In the genomic region with DNA sequence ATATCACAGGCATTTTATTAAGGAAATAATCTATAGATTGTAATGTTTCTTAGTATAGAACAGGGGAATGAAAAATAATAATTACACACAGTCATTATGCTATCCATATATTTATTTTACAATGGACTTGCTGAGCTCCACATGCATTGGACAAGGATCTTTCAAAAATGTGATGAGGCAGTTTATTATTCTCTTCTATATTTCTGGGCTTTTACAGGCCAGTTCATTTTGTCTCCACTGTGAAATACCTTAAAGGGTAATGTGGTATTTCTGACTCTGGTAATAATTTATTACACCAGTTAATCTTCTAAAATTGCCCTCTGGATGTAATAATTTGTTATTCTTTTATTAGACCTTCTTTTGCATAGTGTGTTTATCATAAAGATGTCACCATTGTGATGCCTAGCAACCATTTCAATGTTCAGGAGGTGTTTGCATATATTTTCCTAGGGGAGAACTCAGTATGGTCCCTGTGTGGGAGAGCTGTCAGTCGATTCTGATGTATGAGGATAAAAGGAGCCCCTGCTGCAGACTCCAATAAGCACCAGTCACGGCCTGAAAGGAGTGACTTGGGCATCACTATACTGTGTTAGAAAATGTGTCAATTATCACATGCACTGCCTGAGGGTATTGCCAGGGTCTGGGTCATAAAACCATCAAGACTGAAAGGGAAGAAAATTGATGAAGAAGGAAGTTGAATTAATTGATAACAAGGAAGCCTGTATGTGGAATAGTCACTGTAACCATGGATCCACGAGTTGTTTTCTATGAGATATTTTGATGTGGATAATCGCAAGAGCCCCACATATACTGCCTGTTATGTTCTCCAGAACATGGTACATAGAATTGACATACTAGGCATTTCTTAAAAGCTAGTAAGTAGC, we compare ENCODE assay signal across 17 mouse cellular contexts.
A peak's percentile ranks its signal among the peaks of the same experiment; 100 is the strongest.
DNase-seq lines count a peak whose midpoint lies in the region; ATAC-seq and TF ChIP-seq lines count a peak whose summit lies in the region.
"Had no signal": no experiment of that assay in that cellular context is flagged by ENCODE, and none has a peak within 500 bp of the region (broad histone marks: within the 10 kb centered on the region; RNA-seq: fewer than 3 reads in every experiment).

No protein-coding gene starts in this region.

- peak; percentile 27 for DNase-seq in heart, adult 11 months
- DNase-seq in heart, postnatal 10 days, result no peak
- DNase-seq in forebrain, postnatal 0 days, result no peak
- DNase-seq in retina, embryonic 14.5 days (ENCODE audit: low spot score), result peak; percentile 19
- no peak for DNase-seq in layer of hippocampus, adult 2 months (ENCODE audit: low spot score in 2 of 2)
- DNase-seq in thymus, adult 2 months, result no peak
- DNase-seq: gastrocnemius, postnatal 14 days; kidney, adult 2 months; kidney, postnatal 36 days; lung, embryonic 14.5 days; thymus, postnatal 36 days had no signal

- H3K36me3 ChIP-seq in forebrain, postnatal 0 days (ENCODE audit: insufficient read depth), result no peaks in the 10 kb centered on the region
- H3K36me3 ChIP-seq in midbrain, embryonic 13.5 days, result no peaks in the 10 kb centered on the region
- H3K36me3 ChIP-seq in thymus, adult 2 months (ENCODE audit: control insufficient read depth, insufficient read depth, low read length), result no peaks in the 10 kb centered on the region
- H3K36me3 ChIP-seq: heart, embryonic 13.5 days had no signal

- no peak overlapping the region for H3K4me2 ChIP-seq in forebrain, postnatal 0 days (ENCODE audit: low read depth)
- H3K4me2 ChIP-seq in midbrain, embryonic 13.5 days (replicated peaks), result no peak overlapping the region
- H3K4me2 ChIP-seq: heart, embryonic 13.5 days; liver, embryonic 11.5 days; lung, embryonic 14.5 days had no signal

- no peak for TF ChIP-seq POLR2A in thymus, adult 2 months (IDR thresholded peaks at IDR 0.05; ENCODE audit: control insufficient read depth, extremely low read depth, insufficient read depth, low read length, poor library complexity)

- H3K27me3 ChIP-seq in forebrain, postnatal 0 days (ENCODE audit: insufficient read depth, low read length), result no peaks in the 10 kb centered on the region
- H3K27me3 ChIP-seq in midbrain, embryonic 13.5 days, result no peaks in the 10 kb centered on the region
- H3K27me3 ChIP-seq in thymus, adult 2 months (ENCODE audit: control insufficient read depth, insufficient read depth, low read length), result no peaks in the 10 kb centered on the region
- H3K27me3 ChIP-seq: heart, embryonic 13.5 days had no signal

- H3K4me3 ChIP-seq in forebrain, postnatal 0 days (ENCODE audit: low read depth, low read length), result no peak overlapping the region
- H3K4me3 ChIP-seq in midbrain, embryonic 13.5 days (replicated peaks), result no peak overlapping the region
- H3K4me3 ChIP-seq in layer of hippocampus, adult 2 months, result no peak overlapping the region
- no peak overlapping the region for H3K4me3 ChIP-seq in thymus, adult 2 months (ENCODE audit: control insufficient read depth, insufficient read depth, low read length)
- H3K4me3 ChIP-seq: heart, embryonic 13.5 days had no signal

- ATAC-seq in forebrain, postnatal 0 days, result peak; percentile 34; the same call in 1 of the 2 replicates
- ATAC-seq in midbrain, embryonic 13.5 days, result peak; percentile 99
- no peak for ATAC-seq in megakaryocyte-erythroid progenitor cell, adult 5-6 weeks (replicated peaks; ENCODE audit: low FRiP score, low TSS enrichment, poor library complexity, severe bottlenecking)
- ATAC-seq: activated CD4-positive, CD25-positive, alpha-beta regulatory T cell, adult 4 months had no signal

- no peaks in the 10 kb centered on the region for H3K4me1 ChIP-seq in forebrain, postnatal 0 days (ENCODE audit: insufficient read depth)
- peaks cover 8% of the 10 kb centered on the region for H3K4me1 ChIP-seq in midbrain, embryonic 13.5 days (replicated peaks)
- H3K4me1 ChIP-seq in thymus, adult 2 months (replicated peaks; ENCODE audit: control insufficient read depth, insufficient read depth, low read length), result no peaks in the 10 kb centered on the region
- H3K4me1 ChIP-seq: heart, embryonic 13.5 days had no signal

- WGBS in forebrain, postnatal 0 days, result 42% methylated on average over 4 of the region's 4 CpGs
- WGBS in midbrain, embryonic 13.5 days, result 37% methylated on average over 4 of the region's 4 CpGs
- 71% methylated on average over 4 of the region's 4 CpGs for WGBS in thymus, adult 2 months

- no peaks in the 10 kb centered on the region for H3K9me3 ChIP-seq in forebrain, postnatal 0 days (ENCODE audit: low read length)
- no peaks in the 10 kb centered on the region for H3K9me3 ChIP-seq in midbrain, embryonic 13.5 days
- H3K9me3 ChIP-seq: heart, embryonic 13.5 days had no signal

- H3K9ac ChIP-seq in forebrain, postnatal 0 days, result no peak overlapping the region
- no peak overlapping the region for H3K9ac ChIP-seq in midbrain, embryonic 13.5 days (replicated peaks)
- H3K9ac ChIP-seq: heart, embryonic 13.5 days; lung, embryonic 14.5 days had no signal

- intact Hi-C loops in heart, postnatal 10 days (cut with DNase I), result no loop called here

- H3K27ac ChIP-seq in forebrain, postnatal 0 days (ENCODE audit: low read depth, low read length), result no peak overlapping the region
- H3K27ac ChIP-seq in midbrain, embryonic 13.5 days, result 0 out of 2 replicates have a peak overlapping the region, but pooled peaks have one; percentile 12
- no peak overlapping the region for H3K27ac ChIP-seq in layer of hippocampus, adult 2 months
- H3K27ac ChIP-seq in thymus, adult 2 months (ENCODE audit: control insufficient read depth, insufficient read depth, low read length), result no peak overlapping the region
- H3K27ac ChIP-seq: heart, embryonic 13.5 days; stomach, postnatal 0 days had no signal

- TF ChIP-seq CTCF in forebrain, postnatal 0 days (IDR thresholded peaks at IDR 0.05; ENCODE audit: low read depth), result no peak
- TF ChIP-seq CTCF in layer of hippocampus, adult 2 months (conservative IDR thresholded peaks at IDR 0.05), result no peak
- TF ChIP-seq CTCF in thymus, adult 2 months (IDR thresholded peaks at IDR 0.05; ENCODE audit: borderline replicate concordance, control insufficient read depth, extremely low read depth, insufficient read depth, low read length, poor library complexity), result no peak

Comparison
In these comparisons a context has a peak if more than half of its experiments do, and no peak if none do; other contexts are left out.
1. DNase-seq: peak in heart, adult 11 months (single experiment) and retina, embryonic 14.5 days (single experiment); none in heart, postnatal 10 days (0 of 2), forebrain, postnatal 0 days (single experiment), layer of hippocampus, adult 2 months (0 of 2) and thymus, adult 2 months (single experiment).